Mouse (Mus musculus) C2C12 (cell line): Measurements from ENCODE around the gene Lama2. TPM values are rescaled to one million over a fixed set of nuclear protein-coding genes. Genes with fewer than 3 reads are reported as not detected.

ENCODE experiments used
- H3K27me3 ChIP-seq: one replicate; pipeline ENCODE4 v1.6.1; 2011; ENCODE audit not compliant: control insufficient read depth, insufficient read depth, insufficient read length
- H3K36me3 ChIP-seq: one replicate; pipeline ENCODE4 v1.6.1; 2011; ENCODE audit not compliant: control insufficient read depth, insufficient read depth
- H3K4me3 ChIP-seq: one replicate; pipeline ENCODE4 v1.5.1; 2011; ENCODE audit warnings: mild to moderate bottlenecking, control low read depth; ENCODE audit not compliant: poor library complexity, insufficient read depth, severe bottlenecking
- H3K79me2 ChIP-seq: one replicate; pipeline ENCODE4 v1.6.1; 2011; ENCODE audit not compliant: control insufficient read depth, insufficient read depth
- H3K79me3 ChIP-seq: one replicate; pipeline ENCODE4 v1.6.1; 2011; ENCODE audit warnings: low read depth, control low read depth
- H3ac ChIP-seq: one replicate; pipeline ENCODE3; 2011; ENCODE audit warnings: low read depth; ENCODE audit not compliant: control insufficient read depth, insufficient read length
- CEBPB ChIP-seq: IDR thresholded peaks from one replicate; pipeline ENCODE4 v1.6.1; 2011; ENCODE audit warnings: low read depth, mild to moderate bottlenecking, control low read depth, moderate library complexity
- CTCF ChIP-seq: IDR thresholded peaks from one replicate; pipeline ENCODE4 v1.5.1; 2011; ENCODE audit not compliant: control insufficient read depth, insufficient read depth, insufficient read length
- FOSL1 ChIP-seq: IDR thresholded peaks from one replicate; pipeline ENCODE4 v1.8.0; 2011; ENCODE audit warnings: mild to moderate bottlenecking, low read length; ENCODE audit not compliant: poor library complexity, insufficient read depth, severe bottlenecking
- MAX ChIP-seq: IDR thresholded peaks from one replicate; pipeline ENCODE4 v1.6.1; 2011; ENCODE audit warnings: mild to moderate bottlenecking, control low read depth
- MYOD1 ChIP-seq: IDR thresholded peaks from one replicate; pipeline ENCODE4 v1.6.1; 2011; ENCODE audit warnings: low read depth; ENCODE audit not compliant: control insufficient read depth, insufficient read length
- MYOG ChIP-seq: IDR thresholded peaks from one replicate; pipeline ENCODE4 v1.6.1; 2011; ENCODE audit not compliant: control insufficient read depth, insufficient read length; ENCODE audit errors: extremely low read depth
- USF1 ChIP-seq: IDR thresholded peaks from one replicate; pipeline ENCODE4 v1.6.1; 2011; ENCODE audit warnings: low read depth, mild to moderate bottlenecking, control low read depth, moderate library complexity
- polyA plus RNA-seq: library from polyadenylated mRNA; unstranded; fragments of >200 nt; fragmentation: generic; extraction: Trizol; gene quantifications from one replicate; pipeline ENCODE4 v1.2.1, GENCODE M21; 2012; ENCODE audit warnings: missing spikeins

The Lama2 gene
- polyA plus RNA-seq, 1 experiment: 5.0 TPM

DNA sequence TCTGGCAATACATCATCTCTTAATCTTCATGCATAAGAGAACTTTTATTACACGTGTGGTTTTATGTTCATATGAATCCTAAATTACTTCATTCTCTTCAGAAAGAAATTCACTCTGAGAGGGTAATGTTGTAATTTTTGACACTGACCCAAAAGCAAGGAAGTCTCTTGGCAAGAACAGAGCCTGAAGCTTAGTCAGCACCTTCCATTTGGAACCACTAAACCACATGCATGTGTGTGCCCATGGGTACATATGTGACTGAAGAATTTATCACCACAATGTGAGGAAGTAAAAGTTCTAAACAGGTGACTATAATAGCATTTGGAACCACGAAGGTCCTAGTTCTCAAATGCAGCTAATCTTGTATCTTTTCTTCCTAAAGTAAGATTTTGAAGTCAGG lies 353.7 kb downstream of the Lama2 start:
- no peak overlapping the region for H3K4me3 ChIP-seq
- H3K27me3 ChIP-seq: no peaks in the 10 kb centered on the region
- no peaks in the 10 kb centered on the region for H3K79me3 ChIP-seq
- no peaks in the 10 kb centered on the region for H3K36me3 ChIP-seq
- no peak overlapping the region for H3ac ChIP-seq
- no peaks in the 10 kb centered on the region for H3K79me2 ChIP-seq
- TF ChIP-seq MAX (no peak), USF1 (no peak), CEBPB (no peak), MYOD1 (no peak), MYOG (no peak), CTCF (no peak), FOSL1 (no peak)

DNA sequence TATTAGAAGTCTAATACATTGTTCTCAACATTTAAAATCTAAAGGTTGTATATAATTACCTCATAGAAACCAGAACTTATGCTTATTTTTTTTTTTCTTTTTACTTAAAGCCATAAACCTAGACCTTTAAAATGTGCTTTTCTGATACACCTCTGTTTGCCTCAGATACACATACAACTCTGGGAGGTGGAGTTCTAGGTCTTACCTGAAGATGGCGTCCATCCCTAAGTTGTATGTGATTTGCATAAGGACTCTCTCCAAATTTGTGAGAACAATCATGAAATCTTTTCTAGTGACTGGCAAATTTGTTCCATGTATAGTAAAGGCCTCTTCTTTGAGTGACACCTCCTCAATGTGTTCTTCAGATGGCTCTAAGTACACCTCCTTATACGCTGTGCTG lies 354.8 kb downstream of the Lama2 start:
- Histone ChIP-seq H3K79me3 (no peaks in the 10 kb centered on the region), H3ac (no peak overlapping the region), H3K27me3 (no peaks in the 10 kb centered on the region), H3K36me3 (no peaks in the 10 kb centered on the region), H3K4me3 (no peak overlapping the region), H3K79me2 (no peaks in the 10 kb centered on the region)
- TF ChIP-seq CTCF (no peak), CEBPB (no peak), FOSL1 (no peak), MAX (no peak), MYOG (no peak), MYOD1 (no peak), USF1 (no peak)

DNA sequence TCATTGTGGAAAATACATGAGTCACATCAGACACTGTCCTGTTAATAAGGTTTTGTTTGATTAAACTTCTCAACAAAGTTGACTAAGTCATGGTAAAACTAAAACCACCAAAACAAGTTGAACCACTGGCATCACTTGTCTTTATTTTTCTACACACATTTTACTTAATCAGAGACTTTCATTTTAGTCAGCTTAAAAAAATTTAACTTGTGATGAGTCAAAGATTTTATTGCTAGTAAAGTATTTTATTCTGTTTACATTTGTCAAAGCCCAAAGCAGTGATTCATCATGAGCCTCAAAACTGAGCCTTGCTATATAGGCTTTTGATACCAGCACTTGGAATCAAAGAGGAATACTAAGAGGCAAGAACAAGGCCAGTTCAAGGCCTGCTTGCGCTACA lies 369.8 kb downstream of the Lama2 start:
- no peaks in the 10 kb centered on the region for H3K79me3 ChIP-seq
- no peaks in the 10 kb centered on the region for H3K79me2 ChIP-seq
- H3K27me3 ChIP-seq: no peaks in the 10 kb centered on the region
- H3K4me3 ChIP-seq: no peak overlapping the region
- TF ChIP-seq MYOD1: no peak
- TF ChIP-seq CTCF: no peak
- peak; percentile 88 for TF ChIP-seq FOSL1
- no peak overlapping the region for H3ac ChIP-seq
- H3K36me3 ChIP-seq: no peaks in the 10 kb centered on the region

DNA sequence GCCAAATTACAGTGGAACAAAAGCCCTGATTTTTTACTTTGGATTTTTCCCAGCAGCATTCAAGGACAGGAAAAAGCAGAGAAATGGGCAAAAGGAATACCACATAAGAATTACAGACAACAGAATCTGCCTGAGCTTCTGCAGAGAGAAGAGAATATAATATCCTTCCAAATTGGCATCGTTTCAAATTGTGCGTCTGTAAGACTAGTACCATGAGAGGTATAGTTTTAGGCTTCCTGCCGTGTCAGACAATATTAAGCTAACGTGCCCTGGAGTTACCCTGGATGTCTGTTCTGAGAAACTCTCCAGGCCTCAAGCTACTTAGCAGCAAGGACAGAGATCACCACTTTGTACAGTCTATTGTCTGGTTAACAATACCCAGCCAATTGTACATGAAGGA lies 384.8 kb downstream of the Lama2 start:
- Histone ChIP-seq H3K4me3 (no peak overlapping the region), H3K27me3 (no peaks in the 10 kb centered on the region), H3K79me3 (no peaks in the 10 kb centered on the region), H3K79me2 (no peaks in the 10 kb centered on the region), H3K36me3 (no peaks in the 10 kb centered on the region), H3ac (no peak overlapping the region)
- TF ChIP-seq MAX (no peak), FOSL1 (no peak), MYOG (no peak), CEBPB (no peak), USF1 (no peak), MYOD1 (no peak), CTCF (no peak)

DNA sequence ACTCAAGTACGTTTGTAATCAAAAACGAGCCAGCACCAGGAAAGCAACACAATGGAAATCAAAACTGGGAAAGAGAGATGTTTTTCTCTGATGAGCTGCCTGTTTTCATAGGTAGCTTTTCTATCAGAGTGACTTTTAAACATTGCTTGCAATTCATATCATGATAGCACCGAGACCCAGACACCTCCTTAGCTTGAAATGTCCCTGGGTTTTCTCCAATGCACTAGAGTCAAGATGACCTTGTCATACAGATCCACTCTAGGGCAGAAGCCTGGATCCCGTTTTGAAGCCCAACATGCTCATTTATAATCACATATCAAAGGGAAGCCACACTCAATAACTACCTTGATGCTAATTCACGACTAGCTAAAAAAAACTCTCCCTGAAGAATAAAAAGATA lies 386.0 kb downstream of the Lama2 start:
- Histone ChIP-seq H3K36me3 (no peaks in the 10 kb centered on the region), H3K4me3 (no peak overlapping the region), H3K27me3 (no peaks in the 10 kb centered on the region), H3K79me3 (no peaks in the 10 kb centered on the region), H3ac (no peak overlapping the region), H3K79me2 (no peaks in the 10 kb centered on the region)
- TF ChIP-seq CEBPB (no peak), MYOD1 (no peak), USF1 (no peak), CTCF (no peak), MYOG (no peak), MAX (no peak), FOSL1 (no peak)

DNA sequence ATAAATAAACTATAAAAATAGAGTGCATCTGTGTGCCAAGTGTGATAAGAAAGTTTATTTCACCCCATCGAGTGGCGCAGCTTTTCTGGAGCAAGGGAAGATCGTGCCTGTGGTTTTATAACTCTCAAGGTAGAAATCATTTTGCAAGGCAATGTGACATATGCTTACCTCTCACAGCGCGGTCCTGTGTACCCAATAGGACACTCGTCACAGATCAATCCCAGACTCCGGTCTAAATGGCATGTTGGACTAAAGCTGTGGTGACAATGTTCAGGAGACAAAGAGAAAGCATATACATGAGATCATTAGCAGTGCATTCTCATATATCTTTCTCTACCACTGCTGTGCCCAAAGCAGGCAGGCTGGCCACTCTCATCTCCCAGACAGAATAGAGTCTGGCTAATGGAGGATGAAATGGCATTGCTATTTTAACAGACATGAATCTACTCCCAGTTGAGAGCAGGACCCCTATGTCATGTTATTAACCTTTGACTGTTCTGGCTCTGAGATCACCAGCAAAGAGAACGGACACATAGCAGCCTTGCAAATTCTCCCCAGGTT lies 395.7 kb downstream of the Lama2 start:
- H3K36me3 ChIP-seq: no peaks in the 10 kb centered on the region
- no peak overlapping the region for H3ac ChIP-seq
- H3K79me3 ChIP-seq: no peaks in the 10 kb centered on the region
- H3K27me3 ChIP-seq: no peaks in the 10 kb centered on the region
- H3K79me2 ChIP-seq: no peaks in the 10 kb centered on the region
- no peak overlapping the region for H3K4me3 ChIP-seq
- no peak for TF ChIP-seq MYOD1
- TF ChIP-seq CEBPB: no peak
- no peak for TF ChIP-seq MYOG
- TF ChIP-seq MAX: no peak
- TF ChIP-seq USF1: no peak
- TF ChIP-seq FOSL1: no peak
- no peak for TF ChIP-seq CTCF
